Mouse (Mus musculus) intestine, embryonic 15.5 days (tissue): ENCODE data around the gene Calm3. TPM values are rescaled to one million over a fixed set of nuclear protein-coding genes. Genes with fewer than 3 reads are reported as not detected.

ENCODE experiments used
- ATAC-seq: fragments of 200-750 bp; cut with Nextera tagmentation; 2 replicates; pipeline ENCODE4 v1.8.0; 2017; ENCODE audit warnings: moderate TSS enrichment, moderate library complexity
- H3K27ac ChIP-seq: fragments of 300-500 bp; sonication (generic); 2 replicates; pipeline ENCODE4 v1.5.1; 2015; ENCODE audit warnings: mild to moderate bottlenecking, inconsistent platforms
- H3K27me3 ChIP-seq: fragments of 300-500 bp; sonication (generic); replicated peaks from 2 replicates; pipeline ENCODE4 v1.6.1; 2015; ENCODE audit warnings: inconsistent platforms
- H3K36me3 ChIP-seq: fragments of 300-500 bp; sonication (generic); 2 replicates; pipeline ENCODE4 v1.6.1; 2015; ENCODE audit warnings: inconsistent platforms
- H3K4me1 ChIP-seq: fragments of 300-500 bp; sonication (generic); replicated peaks from 2 replicates; pipeline ENCODE4 v1.6.1; 2015; ENCODE audit warnings: inconsistent platforms
- H3K4me2 ChIP-seq: fragments of 300-500 bp; sonication (generic); replicated peaks from 2 replicates; pipeline ENCODE4 v1.6.1; 2015; ENCODE audit warnings: mild to moderate bottlenecking, inconsistent platforms
- H3K4me3 ChIP-seq: fragments of 300-500 bp; sonication (generic); replicated peaks from 2 replicates; pipeline ENCODE4 v1.5.1; 2015; ENCODE audit warnings: inconsistent platforms
- H3K9ac ChIP-seq: fragments of 300-500 bp; sonication (generic); 2 replicates; pipeline ENCODE4 v1.6.1; 2015; ENCODE audit warnings: inconsistent platforms
- H3K9me3 ChIP-seq: fragments of 300-500 bp; sonication (generic); 2 replicates; pipeline ENCODE4 v1.6.1; 2016; ENCODE audit warnings: inconsistent platforms
- WGBS: fragments of 180-500 bp; shearing (Covaris S2); methylation state at CpG from one replicate; pipeline ENCODE4 v1.1.7; 2015; 5-methylcytosine and 5-hydroxymethylcytosine counted together
- polyA plus RNA-seq: library from polyadenylated mRNA; unstranded; fragments of >200 nt; fragmentation: Nextera tagmentation; extraction: Ambion mirVana; gene quantifications from 2 replicates; pipeline ENCODE4 v1.2.1, GENCODE M21; 2015

Calm3 gene
- polyA plus RNA-seq, 1 experiment from 2014 or later, result 140 TPM

DNA sequence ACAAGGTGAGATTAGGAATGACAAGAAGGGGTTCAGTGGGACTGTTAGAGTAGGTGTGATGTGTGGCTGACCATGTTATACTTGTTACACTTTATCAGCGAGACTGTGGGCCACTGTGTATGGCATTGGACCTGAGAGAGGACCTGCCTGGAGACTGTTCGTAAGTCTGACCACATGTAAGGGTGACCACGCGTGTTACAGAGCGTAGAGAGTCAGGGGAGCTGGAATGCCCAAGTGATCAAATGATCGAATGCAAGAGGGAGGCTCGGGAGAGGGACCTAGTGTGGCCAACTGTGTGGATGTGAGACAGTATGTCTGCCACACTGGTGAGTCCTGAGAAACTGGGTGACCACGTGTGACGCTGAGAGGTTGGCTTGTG is 31.6 kb downstream of the Calm3 start:
- Histone ChIP-seq H3K36me3 (no peaks in the 10 kb centered on the region), H3K4me1 (peaks cover 38% of the 10 kb centered on the region), H3K27me3 (peaks cover 16% of the 10 kb centered on the region), H3K9ac (peak overlapping the region; percentile 32), H3K9me3 (no peaks in the 10 kb centered on the region), H3K4me3 (peak overlapping the region; percentile 34), H3K4me2 (peak overlapping the region; percentile 78), H3K27ac (0 out of 2 replicates have a peak overlapping the region, but pooled peaks have one; percentile 95)
- WGBS, result 35% methylated on average over 9 of the region's 9 CpGs
- ATAC-seq, result peak; percentile 4; the same call in 1 of the 2 replicates

DNA sequence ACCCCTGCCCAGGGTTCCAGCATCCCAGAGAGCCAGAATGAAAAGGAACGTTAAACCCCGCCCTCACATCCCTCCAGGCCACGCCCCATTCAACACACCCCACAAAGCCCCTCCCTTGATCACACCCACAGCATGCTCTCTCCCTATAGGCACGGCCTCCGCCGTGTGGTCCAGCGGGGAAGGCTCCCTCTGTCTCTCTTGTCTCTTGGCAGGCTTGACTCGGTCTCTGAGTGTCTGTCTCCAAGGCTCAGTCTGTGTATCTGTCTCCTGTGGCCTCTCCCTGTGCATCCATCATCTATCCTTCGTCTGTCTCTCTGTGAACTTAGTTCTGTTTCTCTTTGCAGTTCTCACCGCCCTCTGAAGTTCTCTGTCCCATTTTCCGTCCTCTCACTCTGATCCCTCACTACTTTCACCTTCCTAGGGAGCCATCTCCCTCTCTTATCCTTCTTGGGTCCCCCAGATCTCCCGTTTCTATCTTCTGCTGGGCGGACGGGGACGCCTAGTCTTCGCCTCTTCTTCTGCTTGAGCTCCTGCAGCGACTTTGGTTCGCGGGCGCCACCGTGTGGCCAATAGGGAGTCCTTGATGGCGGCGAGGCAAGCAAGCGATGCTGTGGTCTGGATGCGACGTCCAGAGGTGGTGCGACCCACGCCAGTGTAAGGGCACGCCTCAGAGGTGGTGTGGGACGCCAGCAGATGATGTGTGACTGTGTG is 32.1 kb downstream of the Calm3 start, which contains the start of gene Gng8:
Gene Gng8, plus strand, starts transcription at position 146 of the 711 bp plus-strand sequence.
- peak; percentile 88 for ATAC-seq
- Histone ChIP-seq H3K9me3 (no peaks in the 10 kb centered on the region), H3K4me1 (peaks cover 38% of the 10 kb centered on the region), H3K27ac (peak within 1 kb of the TSS; percentile 95), H3K4me3 (peak within 1 kb of the TSS; percentile 34), H3K36me3 (no peaks in the 10 kb centered on the region; the same call in 1 of the 2 replicates), H3K4me2 (peak within 1 kb of the TSS; percentile 78), H3K27me3 (peaks cover 16% of the 10 kb centered on the region), H3K9ac (peak within 1 kb of the TSS; percentile 40)
- under 1% methylated on average over 30 of the region's 30 CpGs for WGBS

DNA sequence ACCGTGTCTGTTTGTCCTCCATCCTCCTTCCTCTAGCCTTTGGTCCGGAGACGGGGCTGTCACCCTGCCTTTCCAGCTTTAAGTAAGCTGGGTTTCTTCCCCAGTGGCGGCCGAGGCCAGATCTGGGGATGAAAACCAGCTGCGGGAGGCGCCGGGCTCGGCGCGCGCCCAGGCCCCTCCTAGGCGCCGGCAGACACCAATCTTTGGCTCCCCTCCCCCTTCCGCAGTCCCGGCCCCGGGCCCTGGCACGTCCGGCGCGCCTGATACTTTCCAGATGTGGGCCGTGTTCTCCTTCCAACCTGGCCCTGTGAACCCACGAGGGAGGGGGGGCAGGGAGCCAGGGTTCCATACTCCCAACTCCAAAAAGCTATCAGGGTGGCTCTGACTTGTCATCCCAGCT is 33.0 kb downstream of the Calm3 start:
- H3K4me3 ChIP-seq, result 0 out of 2 replicates have a peak overlapping the region, but pooled peaks have one; percentile 2
- peaks cover 22% of the 10 kb centered on the region for H3K27me3 ChIP-seq
- H3K9ac ChIP-seq, result no peak overlapping the region
- H3K4me2 ChIP-seq, result peak overlapping the region; percentile 78
- H3K27ac ChIP-seq, result peak overlapping the region; percentile 95
- 1% methylated on average over 23 of the region's 23 CpGs for WGBS
- H3K36me3 ChIP-seq, result peaks cover 3% of the 10 kb centered on the region
- H3K9me3 ChIP-seq, result peaks cover 2% of the 10 kb centered on the region
- peak; percentile 79 for ATAC-seq
- H3K4me1 ChIP-seq, result peaks cover 38% of the 10 kb centered on the region

DNA sequence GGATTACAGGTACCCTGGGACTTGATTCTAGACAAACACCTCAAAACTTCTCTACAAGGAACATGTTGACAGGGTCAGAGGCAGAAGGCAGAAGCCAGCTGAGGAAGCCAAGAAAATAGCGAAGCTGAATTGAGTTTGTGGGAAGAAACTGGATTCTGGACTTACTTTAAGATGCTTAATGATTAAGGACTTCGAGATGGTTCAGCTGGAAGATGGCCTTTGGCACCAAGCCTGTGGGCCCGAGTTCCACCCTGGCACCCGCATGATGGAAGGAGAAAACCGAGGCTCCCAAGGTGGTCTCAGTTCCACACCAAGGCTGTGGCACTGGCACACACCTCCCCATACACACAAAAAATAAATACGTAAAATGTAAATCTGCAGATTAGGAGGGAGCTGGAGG is 33.4 kb downstream of the Calm3 start:
- H3K36me3 ChIP-seq, result peaks cover 7% of the 10 kb centered on the region
- 0 out of 2 replicates have a peak overlapping the region, but pooled peaks have one; percentile 2 for H3K4me3 ChIP-seq
- peak overlapping the region; percentile 78 for H3K4me2 ChIP-seq
- peaks cover 26% of the 10 kb centered on the region for H3K27me3 ChIP-seq
- no peak for ATAC-seq
- peaks cover 37% of the 10 kb centered on the region for H3K4me1 ChIP-seq
- WGBS, result 27% methylated on average over 6 of the region's 6 CpGs
- H3K9me3 ChIP-seq, result peaks cover 6% of the 10 kb centered on the region
- peak overlapping the region; percentile 95 for H3K27ac ChIP-seq
- H3K9ac ChIP-seq, result no peak overlapping the region

DNA sequence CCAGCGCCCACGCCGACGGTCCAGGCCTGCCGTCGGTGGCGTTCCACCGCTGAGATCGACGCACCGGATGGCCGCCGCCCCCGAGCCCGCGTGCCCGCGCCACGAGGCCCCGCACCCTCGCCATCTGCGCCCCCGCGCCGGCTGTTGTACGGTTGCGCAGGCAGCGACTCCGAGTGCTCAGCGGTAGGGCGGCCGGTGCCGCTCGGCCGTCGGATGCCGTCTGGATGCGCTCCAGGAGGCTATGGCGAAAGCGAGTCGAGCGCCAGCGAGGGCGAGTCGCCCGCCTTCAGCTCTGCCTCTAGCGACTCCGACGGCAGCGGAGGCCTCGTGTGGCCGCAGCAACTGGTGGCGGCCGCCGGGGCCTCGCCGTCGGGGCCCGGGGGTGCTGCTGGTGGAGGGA is 38.0 kb downstream of the Calm3 start:
- H3K27me3 ChIP-seq, result peaks cover 16% of the 10 kb centered on the region
- peak overlapping the region; percentile 52 for H3K4me2 ChIP-seq
- peak overlapping the region; percentile 35 for H3K4me3 ChIP-seq
- H3K4me1 ChIP-seq, result peaks cover 8% of the 10 kb centered on the region
- WGBS, result 60% methylated on average over 59 of the region's 59 CpGs
- H3K27ac ChIP-seq, result no peak overlapping the region
- ATAC-seq, result no peak
- H3K9me3 ChIP-seq, result peaks cover 11% of the 10 kb centered on the region
- H3K9ac ChIP-seq, result no peak overlapping the region
- peaks cover 18% of the 10 kb centered on the region for H3K36me3 ChIP-seq

DNA sequence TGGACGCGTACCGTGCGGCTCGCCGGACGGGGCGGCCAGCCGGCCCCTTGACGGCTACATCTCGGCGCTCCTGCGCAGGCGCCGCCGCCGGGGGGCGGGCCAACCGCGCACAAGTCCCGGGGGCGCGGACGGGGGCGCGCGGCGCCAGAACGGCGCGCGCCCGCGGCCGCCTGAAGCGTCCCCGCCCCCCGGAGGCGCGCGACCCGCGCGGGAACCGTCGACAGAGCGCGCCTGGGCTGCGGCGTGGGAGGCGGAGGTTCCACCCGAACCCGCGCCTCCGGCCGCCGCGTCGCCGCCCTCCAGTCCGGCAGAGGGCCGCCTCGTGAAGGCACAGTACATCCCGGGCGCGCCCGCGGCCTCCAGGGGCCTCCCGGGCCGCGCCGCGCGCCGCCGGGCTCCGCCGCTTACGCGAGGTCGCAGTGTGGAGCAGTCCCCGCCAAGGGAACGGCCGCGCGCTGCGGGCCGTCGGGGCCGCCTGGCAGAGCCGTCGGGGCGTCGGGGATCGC is 38.6 kb downstream of the Calm3 start:
- H3K9ac ChIP-seq, result no peak overlapping the region
- H3K4me2 ChIP-seq, result peak overlapping the region; percentile 52
- ATAC-seq, result peak; percentile 44
- H3K9me3 ChIP-seq, result peaks cover 11% of the 10 kb centered on the region
- WGBS, result 19% methylated on average over 78 of the region's 95 CpGs
- peaks cover 16% of the 10 kb centered on the region for H3K27me3 ChIP-seq
- H3K4me3 ChIP-seq, result peak overlapping the region; percentile 35
- no peak overlapping the region for H3K27ac ChIP-seq
- peaks cover 18% of the 10 kb centered on the region for H3K36me3 ChIP-seq
- peaks cover 8% of the 10 kb centered on the region for H3K4me1 ChIP-seq

DNA sequence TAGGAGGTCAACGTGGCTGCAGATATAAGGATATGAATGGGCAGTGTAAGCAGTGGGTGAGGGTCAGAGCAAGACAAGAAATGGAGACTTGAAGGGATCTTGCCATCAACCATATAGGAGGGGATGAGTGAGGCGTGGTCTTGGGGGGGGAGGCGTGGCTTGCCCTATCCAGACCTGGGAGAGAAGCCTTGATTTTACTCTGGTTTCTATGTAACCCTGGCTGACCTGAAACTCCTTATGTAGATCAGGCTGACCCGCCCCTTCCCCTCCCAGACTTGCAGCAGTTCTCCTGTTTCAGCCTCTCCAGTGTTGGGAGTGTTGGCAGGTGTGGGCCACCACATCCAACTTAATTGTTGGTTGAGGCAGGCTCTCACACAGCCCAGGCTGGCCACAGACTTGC is 39.6 kb downstream of the Calm3 start:
- Histone ChIP-seq H3K9me3 (peaks cover 11% of the 10 kb centered on the region), H3K4me1 (peaks cover 12% of the 10 kb centered on the region), H3K4me3 (no peak overlapping the region), H3K9ac (no peak overlapping the region), H3K27me3 (peaks cover 16% of the 10 kb centered on the region), H3K36me3 (peaks cover 18% of the 10 kb centered on the region), H3K27ac (no peak overlapping the region), H3K4me2 (no peak overlapping the region)
- ATAC-seq, result no peak
- 74% methylated on average over 4 of the region's 4 CpGs for WGBS

DNA sequence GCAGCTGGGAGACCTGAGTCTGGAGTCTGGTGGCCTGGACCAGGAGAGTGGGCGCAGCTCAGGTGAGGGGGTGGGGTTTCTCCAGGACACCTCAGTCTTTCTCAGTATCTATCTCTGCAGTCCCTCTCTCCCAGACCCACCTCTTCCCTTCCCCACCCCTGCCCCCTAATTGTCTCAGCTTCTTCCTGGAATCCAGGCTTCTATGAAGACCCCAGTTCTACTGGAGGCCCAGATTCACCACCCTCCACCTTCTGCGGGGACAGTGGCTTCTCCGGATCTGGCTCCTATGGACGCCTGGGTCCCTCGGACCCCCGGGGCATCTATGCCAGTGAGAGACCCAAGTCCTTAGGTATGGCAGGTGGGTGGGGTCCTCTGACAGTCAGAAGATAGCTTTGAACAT is 40.8 kb downstream of the Calm3 start:
- Histone ChIP-seq H3K27ac (no peak overlapping the region), H3K9ac (no peak overlapping the region), H3K27me3 (peaks cover 16% of the 10 kb centered on the region), H3K36me3 (peaks cover 18% of the 10 kb centered on the region), H3K4me1 (peaks cover 15% of the 10 kb centered on the region), H3K4me3 (no peak overlapping the region), H3K9me3 (peaks cover 11% of the 10 kb centered on the region), H3K4me2 (no peak overlapping the region)
- WGBS, result 90% methylated on average over 6 of the region's 6 CpGs
- ATAC-seq, result no peak

DNA sequence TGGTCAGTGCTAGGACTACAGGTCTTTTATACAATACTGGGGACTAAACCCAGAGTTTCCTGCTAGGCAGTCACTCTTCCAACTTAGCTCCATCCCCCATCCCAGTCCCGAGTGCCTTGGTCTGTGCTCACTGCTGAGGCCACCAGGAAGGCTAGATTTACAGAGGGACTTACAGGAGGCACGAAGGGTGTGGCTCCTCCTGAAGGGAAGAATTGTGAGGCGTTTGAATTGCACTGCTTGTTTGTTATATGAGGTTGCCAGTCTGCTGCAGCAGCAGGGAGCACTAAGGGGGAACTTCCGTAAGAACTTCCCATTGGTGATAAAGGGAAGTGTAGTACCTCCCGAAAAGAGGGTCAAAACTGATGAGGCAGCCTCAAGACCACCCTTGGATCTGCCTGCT is 43.3 kb downstream of the Calm3 start:
- Histone ChIP-seq H3K36me3 (peaks cover 12% of the 10 kb centered on the region), H3K4me2 (no peak overlapping the region), H3K27ac (peak overlapping the region; percentile 37; the same call in 1 of the 2 replicates), H3K27me3 (peaks cover 7% of the 10 kb centered on the region; the same call in 1 of the 2 replicates), H3K9ac (no peak overlapping the region), H3K4me3 (no peak overlapping the region), H3K4me1 (peaks cover 21% of the 10 kb centered on the region), H3K9me3 (peaks cover 6% of the 10 kb centered on the region; the same call in 1 of the 2 replicates)
- no peak for ATAC-seq
- 27% methylated on average over 5 of the region's 5 CpGs for WGBS

DNA sequence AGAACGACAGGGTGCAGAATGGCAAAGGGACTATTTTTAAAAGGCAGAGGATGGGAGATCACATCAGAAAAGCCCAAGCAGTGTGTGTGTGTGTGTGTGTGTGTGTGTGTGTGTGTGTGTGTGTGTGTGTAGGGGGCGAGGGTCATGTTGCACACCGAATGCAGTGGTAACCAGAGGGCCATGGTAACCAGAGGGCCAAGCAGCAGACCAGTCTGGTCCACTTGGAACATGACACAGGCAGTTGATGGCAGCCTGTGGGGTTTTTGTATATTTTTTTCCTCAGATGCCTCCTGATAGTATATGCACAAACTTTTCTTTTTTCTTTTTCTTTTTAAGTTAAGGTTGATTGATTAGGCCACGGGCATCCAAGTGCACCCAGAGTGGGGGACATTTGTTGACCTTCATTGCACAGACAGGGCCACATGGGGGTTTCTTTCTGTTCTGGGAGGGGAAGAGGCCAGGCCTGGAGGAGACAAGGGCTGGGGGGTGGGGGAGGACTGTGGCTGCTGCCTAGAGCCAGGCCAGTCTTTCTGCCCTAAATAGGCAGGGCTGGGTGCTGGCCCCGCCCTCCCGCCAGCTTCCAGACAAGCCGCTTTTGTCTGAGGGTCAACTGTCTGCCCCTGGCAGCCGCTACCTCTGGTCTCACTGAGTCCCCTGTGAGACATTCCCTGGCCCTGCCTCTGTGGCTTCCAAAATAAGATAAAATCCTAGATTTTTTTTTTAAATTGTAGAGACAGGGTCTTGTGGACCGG is 43.9 kb downstream of the Calm3 start:
- H3K4me2 ChIP-seq, result no peak overlapping the region

DNA sequence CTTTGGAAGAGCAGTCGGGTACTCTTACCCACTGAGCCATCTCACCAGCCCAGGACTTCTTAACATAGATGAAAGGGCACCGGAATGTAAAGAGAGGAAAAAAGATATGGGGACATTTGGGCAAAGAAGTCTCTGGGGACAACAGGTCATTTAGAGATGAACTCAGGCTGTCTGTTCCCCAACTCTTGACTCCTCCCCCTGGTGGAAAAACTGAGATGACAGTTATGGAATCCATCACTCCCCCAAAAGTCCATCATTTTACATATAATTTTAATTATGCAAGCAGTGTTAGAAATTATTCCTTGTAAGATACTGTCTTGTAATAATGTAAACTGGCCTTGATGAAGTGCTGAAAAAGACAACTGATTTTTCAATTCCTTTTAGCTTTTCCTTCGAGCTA is 46.2 kb downstream of the Calm3 start:
- Histone ChIP-seq H3K27me3 (no peaks in the 10 kb centered on the region), H3K27ac (no peak overlapping the region), H3K4me3 (no peak overlapping the region), H3K9ac (no peak overlapping the region), H3K9me3 (no peaks in the 10 kb centered on the region), H3K36me3 (no peaks in the 10 kb centered on the region; the same call in 1 of the 2 replicates), H3K4me1 (peaks cover 16% of the 10 kb centered on the region), H3K4me2 (no peak overlapping the region)
- 82% methylated on average over 3 of the region's 3 CpGs for WGBS
- ATAC-seq, result no peak

More for the DNA sequence above, 43.9 kb downstream of the Calm3 start:
- no peak overlapping the region for H3K9ac ChIP-seq
- WGBS, result 37% methylated on average over 9 of the region's 9 CpGs
- ATAC-seq, result peak; percentile 45
- H3K9me3 ChIP-seq, result no peaks in the 10 kb centered on the region
- 0 out of 2 replicates have a peak, but pooled peaks cover under 1% of the 10 kb centered on the region for H3K27me3 ChIP-seq
- peaks cover 21% of the 10 kb centered on the region for H3K4me1 ChIP-seq
- H3K4me3 ChIP-seq, result no peak overlapping the region
- peak overlapping the region; percentile 37 for H3K27ac ChIP-seq
- H3K36me3 ChIP-seq, result peaks cover 6% of the 10 kb centered on the region

DNA sequence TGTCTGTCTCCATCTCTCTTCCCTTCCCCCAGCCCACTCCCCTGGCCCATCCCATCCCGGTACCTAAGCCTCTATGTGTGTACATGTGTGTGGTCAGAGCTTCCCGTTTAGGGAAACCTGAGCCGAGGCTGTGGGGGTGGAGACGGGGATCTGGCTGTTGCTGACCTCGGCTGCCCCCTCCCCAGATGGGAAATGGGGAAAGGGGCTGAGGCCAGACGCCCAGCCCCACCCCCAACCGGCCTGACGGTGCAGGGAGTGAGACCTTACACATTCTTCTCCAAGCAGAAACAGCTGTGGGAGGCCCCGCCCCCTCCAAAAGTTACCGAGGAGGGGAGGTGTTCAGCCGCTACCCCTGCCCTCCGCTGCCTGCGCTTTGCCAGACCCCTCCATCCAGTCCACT is 47.3 kb downstream of the Calm3 start:
- H3K36me3 ChIP-seq, result 0 out of 2 replicates have a peak, but pooled peaks cover under 1% of the 10 kb centered on the region
- H3K4me3 ChIP-seq, result peak overlapping the region; percentile 76
- peaks cover 16% of the 10 kb centered on the region for H3K4me1 ChIP-seq
- H3K9me3 ChIP-seq, result no peaks in the 10 kb centered on the region
- 8% methylated on average over 13 of the region's 13 CpGs for WGBS
- no peak for ATAC-seq
- H3K27me3 ChIP-seq, result no peaks in the 10 kb centered on the region
- H3K4me2 ChIP-seq, result peak overlapping the region; percentile 88
- peak overlapping the region; percentile 81 for H3K27ac ChIP-seq
- H3K9ac ChIP-seq, result peak overlapping the region; percentile 39
